Mouse (Mus musculus): Measurements from ENCODE around the gene Rps18. TPM values are rescaled to one million over a fixed set of nuclear protein-coding genes. Genes with fewer than 3 reads are reported as not detected.

The Rps18 gene
- polyA plus RNA-seq, 1 experiment from 2014 or later: 904 TPM

GRCm38 (mm10) chr17:33930280-33931158, 25.3 kb downstream of the Rps18 start:
- peak overlapping the region; percentile 82 for H3K4me3 ChIP-seq (ENCODE audit: low read depth, low read length)
- H3K36me3 ChIP-seq (ENCODE audit: control insufficient read depth, insufficient read depth): no peaks in the 10 kb centered on the region; the same call in 1 of the 2 replicates
- H3K9ac ChIP-seq (ENCODE audit: low read depth, low read length): peak overlapping the region; percentile 81
- H3K9me3 ChIP-seq (replicated peaks; ENCODE audit: control insufficient read depth, low read length): no peaks in the 10 kb centered on the region
- WGBS (ENCODE audit: insufficient replicate concordance): under 1% methylated on average over 45 of the region's 45 CpGs
- H3K4me2 ChIP-seq (ENCODE audit: low read depth, low read length): peak overlapping the region; percentile 98
- peaks cover 30% of the 10 kb centered on the region for H3K4me1 ChIP-seq (ENCODE audit: control insufficient read depth, low read depth, low read length)
- 0 out of 2 replicates have a peak, but pooled peaks have one; percentile 5 for ATAC-seq (ENCODE audit: low read depth)
- peak overlapping the region; percentile 95 for H3K27ac ChIP-seq (ENCODE audit: low read length)
- H3K27me3 ChIP-seq (ENCODE audit: control insufficient read depth, insufficient read depth, low read depth, low read length): no peaks in the 10 kb centered on the region

GRCm38 (mm10) chr17:33929371-33930279, 26.2 kb downstream of the Rps18 start, which contains the start of gene Rgl2:
Rgl2 (plus strand) TSS chr17:33929543.
- Histone ChIP-seq H3K36me3 (ENCODE audit: control insufficient read depth, insufficient read depth) (no peaks in the 10 kb centered on the region; the same call in 1 of the 2 replicates), H3K4me1 (ENCODE audit: control insufficient read depth, low read depth, low read length) (peaks cover 30% of the 10 kb centered on the region)

DNA sequence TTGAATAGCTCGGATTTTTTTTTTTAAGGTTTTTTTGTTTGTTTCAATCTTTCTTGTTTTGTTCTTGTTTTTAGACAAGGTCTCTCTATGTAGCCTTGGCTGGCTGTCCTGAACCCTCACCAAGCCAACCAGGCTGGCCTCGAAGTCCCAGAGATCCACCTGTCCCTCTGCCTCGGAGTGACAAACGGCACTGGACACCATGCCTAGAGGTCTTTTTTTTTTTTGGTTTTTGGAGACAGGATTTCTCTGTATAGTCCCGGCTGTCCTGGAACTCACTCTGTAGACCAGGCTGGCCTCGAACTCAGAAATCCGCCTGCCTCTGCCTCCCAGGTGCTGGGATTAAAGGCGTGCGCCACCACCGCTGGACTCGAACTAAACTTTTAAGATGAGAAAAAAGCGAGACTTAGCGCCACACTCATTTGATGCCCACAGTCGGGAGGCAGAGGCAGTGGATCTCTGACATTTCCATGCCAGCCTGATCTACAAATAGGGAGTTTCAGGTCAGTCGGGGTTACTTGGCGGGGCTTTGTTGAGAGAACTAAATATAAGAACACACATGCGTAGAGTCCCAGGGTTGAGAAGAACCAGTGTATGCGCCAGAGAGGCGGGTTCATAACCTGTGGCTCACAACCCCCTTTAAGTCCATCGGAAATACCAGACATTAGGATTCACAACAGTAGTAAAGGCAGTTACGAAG, 27.4 kb downstream of the Rps18 start:
- H3K27me3 ChIP-seq (ENCODE audit: control insufficient read depth, insufficient read depth, low read depth, low read length): no peaks in the 10 kb centered on the region
- ATAC-seq (ENCODE audit: low read depth): no peak
- H3K4me2 ChIP-seq (ENCODE audit: low read depth, low read length): peak overlapping the region; percentile 98
- no peak overlapping the region; the same call in 1 of the 2 replicates for H3K27ac ChIP-seq (ENCODE audit: low read length)
- peak overlapping the region; percentile 82 for H3K4me3 ChIP-seq (ENCODE audit: low read depth, low read length)
- no peaks in the 10 kb centered on the region; the same call in 1 of the 2 replicates for H3K36me3 ChIP-seq (ENCODE audit: control insufficient read depth, insufficient read depth)
- WGBS (ENCODE audit: insufficient replicate concordance): 51% methylated on average over 21 of the region's 21 CpGs
- peaks cover 37% of the 10 kb centered on the region for H3K4me1 ChIP-seq (ENCODE audit: control insufficient read depth, low read depth, low read length)
- H3K9ac ChIP-seq (ENCODE audit: low read depth, low read length): peak overlapping the region; percentile 81
- no peaks in the 10 kb centered on the region for H3K9me3 ChIP-seq (replicated peaks; ENCODE audit: control insufficient read depth, low read length)

More at GRCm38 (mm10) chr17:33929371-33930279, 26.2 kb downstream of the Rps18 start, which contains the start of gene Rgl2:
- H3K4me3 ChIP-seq (ENCODE audit: low read depth, low read length): peak within 1 kb of the TSS; percentile 82
- peak; percentile 86 for ATAC-seq (ENCODE audit: low read depth)
- H3K27me3 ChIP-seq (ENCODE audit: control insufficient read depth, insufficient read depth, low read depth, low read length): no peaks in the 10 kb centered on the region
- no peaks in the 10 kb centered on the region for H3K9me3 ChIP-seq (replicated peaks; ENCODE audit: control insufficient read depth, low read length)
- peak within 1 kb of the TSS; percentile 95 for H3K27ac ChIP-seq (ENCODE audit: low read length)
- peak within 1 kb of the TSS; percentile 81 for H3K9ac ChIP-seq (ENCODE audit: low read depth, low read length)
- under 1% methylated on average over 77 of the region's 80 CpGs for WGBS (ENCODE audit: insufficient replicate concordance)
- peak within 1 kb of the TSS; percentile 98 for H3K4me2 ChIP-seq (ENCODE audit: low read depth, low read length)

GRCm38 (mm10) chr17:33926207-33926932, 29.4 kb downstream of the Rps18 start:
- Histone ChIP-seq H3K9me3 (replicated peaks; ENCODE audit: control insufficient read depth, low read length) (no peaks in the 10 kb centered on the region), H3K4me1 (ENCODE audit: control insufficient read depth, low read depth, low read length) (peaks cover 32% of the 10 kb centered on the region), H3K4me3 (ENCODE audit: low read depth, low read length) (no peak overlapping the region), H3K27ac (ENCODE audit: low read length) (no peak overlapping the region), H3K4me2 (ENCODE audit: low read depth, low read length) (no peak overlapping the region), H3K9ac (ENCODE audit: low read depth, low read length) (no peak overlapping the region), H3K27me3 (ENCODE audit: control insufficient read depth, insufficient read depth, low read depth, low read length) (no peaks in the 10 kb centered on the region), H3K36me3 (ENCODE audit: control insufficient read depth, insufficient read depth) (no peaks in the 10 kb centered on the region; the same call in 1 of the 2 replicates)
- WGBS (ENCODE audit: insufficient replicate concordance): 86% methylated on average over 17 of the region's 17 CpGs
- no peak for ATAC-seq (ENCODE audit: low read depth)

GRCm38 (mm10) chr17:33925406-33926116, 30.2 kb downstream of the Rps18 start:
- Histone ChIP-seq H3K27me3 (ENCODE audit: control insufficient read depth, insufficient read depth, low read depth, low read length) (no peaks in the 10 kb centered on the region), H3K9ac (ENCODE audit: low read depth, low read length) (no peak overlapping the region), H3K9me3 (replicated peaks; ENCODE audit: control insufficient read depth, low read length) (no peaks in the 10 kb centered on the region), H3K4me1 (ENCODE audit: control insufficient read depth, low read depth, low read length) (peaks cover 28% of the 10 kb centered on the region), H3K36me3 (ENCODE audit: control insufficient read depth, insufficient read depth) (no peaks in the 10 kb centered on the region; the same call in 1 of the 2 replicates), H3K4me3 (ENCODE audit: low read depth, low read length) (no peak overlapping the region), H3K4me2 (ENCODE audit: low read depth, low read length) (no peak overlapping the region), H3K27ac (ENCODE audit: low read length) (no peak overlapping the region)
- WGBS (ENCODE audit: insufficient replicate concordance): 85% methylated on average over 21 of the region's 21 CpGs
- ATAC-seq (ENCODE audit: low read depth): no peak

GRCm38 (mm10) chr17:33924577-33925283, 31.1 kb downstream of the Rps18 start:
- H3K27me3 ChIP-seq (ENCODE audit: control insufficient read depth, insufficient read depth, low read depth, low read length): no peaks in the 10 kb centered on the region
- no peaks in the 10 kb centered on the region for H3K9me3 ChIP-seq (replicated peaks; ENCODE audit: control insufficient read depth, low read length)
- H3K4me1 ChIP-seq (ENCODE audit: control insufficient read depth, low read depth, low read length): peaks cover 22% of the 10 kb centered on the region
- no peak overlapping the region for H3K9ac ChIP-seq (ENCODE audit: low read depth, low read length)
- H3K36me3 ChIP-seq (ENCODE audit: control insufficient read depth, insufficient read depth): no peaks in the 10 kb centered on the region; the same call in 1 of the 2 replicates
- peak; percentile 12 for ATAC-seq (ENCODE audit: low read depth)
- no peak overlapping the region for H3K4me2 ChIP-seq (ENCODE audit: low read depth, low read length)
- 71% methylated on average over 10 of the region's 10 CpGs for WGBS (ENCODE audit: insufficient replicate concordance)
- peak overlapping the region; percentile 57; the same call in 1 of the 2 replicates for H3K27ac ChIP-seq (ENCODE audit: low read length)
- H3K4me3 ChIP-seq (ENCODE audit: low read depth, low read length): no peak overlapping the region

- WGBS (ENCODE audit: insufficient replicate concordance): 72% methylated on average over 7 of the region's 7 CpGs
- ATAC-seq (ENCODE audit: low read depth): no peak
- H3K36me3 ChIP-seq (ENCODE audit: control insufficient read depth, insufficient read depth): peaks cover 16% of the 10 kb centered on the region
- no peaks in the 10 kb centered on the region for H3K27me3 ChIP-seq (ENCODE audit: control insufficient read depth, insufficient read depth, low read depth, low read length)
- H3K4me1 ChIP-seq (ENCODE audit: control insufficient read depth, low read depth, low read length): peaks cover 30% of the 10 kb centered on the region
- H3K27ac ChIP-seq (ENCODE audit: low read length): no peak overlapping the region
- no peak overlapping the region for H3K4me2 ChIP-seq (ENCODE audit: low read depth, low read length)
- H3K4me3 ChIP-seq (ENCODE audit: low read depth, low read length): no peak overlapping the region
- H3K9ac ChIP-seq (ENCODE audit: low read depth, low read length): no peak overlapping the region
- H3K9me3 ChIP-seq (replicated peaks; ENCODE audit: control insufficient read depth, low read length): peaks cover 17% of the 10 kb centered on the region
These were observed 34.4 kb downstream of the Rps18 start for GRCm38 (mm10) chr17:33921361-33921760.
